Mouse (Mus musculus) heart, embryonic 14.5 days (tissue): Measurements from ENCODE around the gene Nkx2-5. TPM values are rescaled to one million over a fixed set of nuclear protein-coding genes. Genes with fewer than 3 reads are reported as not detected.
A peak's percentile ranks its signal among the peaks of the same experiment; 100 is the strongest.

ENCODE experiments used
- ATAC-seq: fragments of 200-750 bp; cut with Nextera tagmentation; 2 replicates; pipeline ENCODE4 v1.8.0; 2017; ENCODE audit warnings: low read depth, moderate TSS enrichment; ENCODE audit not compliant: insufficient number of reproducible peaks, insufficient read depth, low FRiP score
- H3K27ac ChIP-seq, 2 experiments: fragments of 200-500 bp in 1 of 2; fragments of 300-500 bp in 1 of 2; sonication (generic) in 1 of 2; replicated peaks in 1 of 2; 2 replicates each; pipeline ENCODE4 v1.5.1; 2012 to 2014; ENCODE audit warnings: low read depth in 2 of 2, low read length in 2 of 2, control low read depth in 1 of 2, mild to moderate bottlenecking in 1 of 2, mixed read lengths in 1 of 2; ENCODE audit not compliant: control insufficient read depth in 1 of 2, insufficient read depth in 1 of 2
- H3K27me3 ChIP-seq: fragments of 300-500 bp; sonication (generic); 2 replicates; pipeline ENCODE4 v1.6.1; 2014; ENCODE audit warnings: mild to moderate bottlenecking, low read length, control low read depth; ENCODE audit not compliant: control insufficient read depth, insufficient read depth
- H3K36me3 ChIP-seq: fragments of 300-500 bp; sonication (generic); 2 replicates; pipeline ENCODE4 v1.6.1; 2014; ENCODE audit warnings: mild to moderate bottlenecking, control low read depth, low read length, mixed read lengths; ENCODE audit not compliant: control insufficient read depth, insufficient read depth
- H3K4me1 ChIP-seq, 2 experiments: fragments of 200-500 bp in 1 of 2; fragments of 300-500 bp in 1 of 2; sonication (generic) in 1 of 2; 2 replicates each; pipeline ENCODE4 v1.6.1; 2012 to 2014; ENCODE audit warnings: low read length in 2 of 2, control low read depth in 1 of 2, mixed read lengths in 1 of 2; ENCODE audit not compliant: control insufficient read depth in 2 of 2, insufficient read depth in 2 of 2
- H3K4me2 ChIP-seq: fragments of 300-500 bp; sonication (generic); 2 replicates; pipeline ENCODE4 v1.6.1; 2014; ENCODE audit warnings: mild to moderate bottlenecking, low read length
- H3K4me3 ChIP-seq, 2 experiments: fragments of 200-500 bp in 1 of 2; fragments of 300-500 bp in 1 of 2; sonication (generic) in 1 of 2; 2 replicates each; pipeline ENCODE4 v1.5.1; 2012 to 2014; ENCODE audit warnings: low read length in 2 of 2, mild to moderate bottlenecking in 2 of 2, control low read depth in 1 of 2, low read depth in 1 of 2, moderate library complexity in 1 of 2; ENCODE audit not compliant: control insufficient read depth in 1 of 2, insufficient read depth in 1 of 2
- H3K9ac ChIP-seq: fragments of 300-500 bp; sonication (generic); 2 replicates; pipeline ENCODE4 v1.6.1; 2014; ENCODE audit warnings: mild to moderate bottlenecking, low read length
- H3K9me3 ChIP-seq: fragments of 300-500 bp; sonication (generic); 2 replicates; pipeline ENCODE4 v1.6.1; 2016; ENCODE audit warnings: low read length, control low read depth; ENCODE audit not compliant: control insufficient read depth
- WGBS: fragments of 180-500 bp; shearing (Covaris S2); extraction: QIAGEN DNeasy Blood & Tissue Kit; methylation state at CpG from one replicate; pipeline ENCODE4 v1.1.7; 2014; 5-methylcytosine and 5-hydroxymethylcytosine counted together
- polyA plus RNA-seq: library from polyadenylated mRNA; unstranded; fragments of >200 nt; fragmentation: Nextera tagmentation; extraction: Ambion mirVana; gene quantifications from 2 replicates; pipeline ENCODE4 v1.2.1, GENCODE M21; 2014

Nkx2-5 gene
- polyA plus RNA-seq, 1 experiment from 2014 or later = 177 TPM

- ATAC-seq = no peak
- H3K27me3 ChIP-seq = no peaks in the 10 kb centered on the region
- no peak overlapping the region for H3K27ac ChIP-seq
- peaks cover 9 to 14% of the 10 kb centered on the region in 2 experiments; a peak in 2 of 4 replicates for H3K4me1 ChIP-seq
- no peak overlapping the region for H3K9ac ChIP-seq
- no peak overlapping the region for H3K4me3 ChIP-seq
- no peaks in the 10 kb centered on the region for H3K9me3 ChIP-seq
- H3K36me3 ChIP-seq = no peaks in the 10 kb centered on the region
- H3K4me2 ChIP-seq = no peak overlapping the region
These were observed 27.0 kb downstream of the Nkx2-5 start for GRCm38 (mm10) chr17:26817776-26818175.

GRCm38 (mm10) chr17:26816810-26817209, 28.0 kb downstream of the Nkx2-5 start:
- Histone ChIP-seq H3K36me3 (no peaks in the 10 kb centered on the region), H3K9ac (no peak overlapping the region), H3K4me1 (peaks cover 9 to 14% of the 10 kb centered on the region in 2 experiments; a peak in 2 of 4 replicates), H3K27ac (no peak overlapping the region), H3K9me3 (no peaks in the 10 kb centered on the region), H3K27me3 (no peaks in the 10 kb centered on the region), H3K4me3 (no peak overlapping the region), H3K4me2 (no peak overlapping the region)
- 81% methylated on average over 6 of the region's 6 CpGs for WGBS
- no peak for ATAC-seq

GRCm38 (mm10) chr17:26813497-26813896, 31.3 kb downstream of the Nkx2-5 start:
- peaks cover 9 to 14% of the 10 kb centered on the region in 2 experiments; a peak in 2 of 4 replicates for H3K4me1 ChIP-seq
- H3K27ac ChIP-seq = peak overlapping the region in 1 of 2 experiments; percentile 55; a peak in 2 of 4 replicates
- H3K36me3 ChIP-seq = no peaks in the 10 kb centered on the region
- H3K4me3 ChIP-seq = no peak overlapping the region
- H3K27me3 ChIP-seq = no peaks in the 10 kb centered on the region
- peak; percentile 44; the same call in 1 of the 2 replicates for ATAC-seq
- H3K9me3 ChIP-seq = no peaks in the 10 kb centered on the region
- H3K4me2 ChIP-seq = peak overlapping the region; percentile 37; the same call in 1 of the 2 replicates
- H3K9ac ChIP-seq = no peak overlapping the region
- WGBS = 23% methylated on average over 9 of the region's 9 CpGs

GRCm38 (mm10) chr17:26812607-26813006, 32.2 kb downstream of the Nkx2-5 start:
- Histone ChIP-seq H3K9me3 (no peaks in the 10 kb centered on the region), H3K9ac (no peak overlapping the region), H3K4me1 (peaks cover 9 to 14% of the 10 kb centered on the region in 2 experiments; a peak in 2 of 4 replicates), H3K4me2 (no peak overlapping the region), H3K27me3 (no peaks in the 10 kb centered on the region), H3K27ac (peak overlapping the region in 1 of 2 experiments; percentile 55; a peak in 1 of 4 replicates), H3K36me3 (no peaks in the 10 kb centered on the region), H3K4me3 (no peak overlapping the region)
- ATAC-seq = no peak
- 91% methylated on average over 2 of the region's 2 CpGs for WGBS

GRCm38 (mm10) chr17:26802886-26803285, 41.9 kb downstream of the Nkx2-5 start:
- ATAC-seq = no peak
- 0 out of 2 replicates have a peak, but pooled peaks cover 2% of the 10 kb centered on the region for H3K9me3 ChIP-seq
- WGBS = 80% methylated on average over 3 of the region's 3 CpGs

GRCm38 (mm10) chr17:26797379-26798128, 47.3 kb downstream of the Nkx2-5 start:
- peak overlapping the region; percentile 26; the same call in 1 of the 2 replicates for H3K4me2 ChIP-seq

More at GRCm38 (mm10) chr17:26802886-26803285, 41.9 kb downstream of the Nkx2-5 start:
- Histone ChIP-seq H3K4me2 (no peak overlapping the region), H3K4me3 (no peak overlapping the region), H3K36me3 (no peaks in the 10 kb centered on the region), H3K9ac (no peak overlapping the region), H3K4me1 (peaks cover 0 to 1% of the 10 kb centered on the region in 2 experiments; a peak in 2 of 4 replicates), H3K27me3 (no peaks in the 10 kb centered on the region), H3K27ac (no peak overlapping the region)

GRCm38 (mm10) chr17:26795386-26795785, 49.4 kb downstream of the Nkx2-5 start:
- no peak for ATAC-seq
- no peaks in the 10 kb centered on the region for H3K27me3 ChIP-seq
- 58% methylated on average over 6 of the region's 7 CpGs for WGBS
- peaks cover 7 to 24% of the 10 kb centered on the region in 2 experiments for H3K4me1 ChIP-seq
- H3K9ac ChIP-seq = no peak overlapping the region
- H3K36me3 ChIP-seq = peaks cover 34% of the 10 kb centered on the region
- H3K9me3 ChIP-seq = no peaks in the 10 kb centered on the region
- H3K4me2 ChIP-seq = no peak overlapping the region
- H3K27ac ChIP-seq = no peak overlapping the region
- H3K4me3 ChIP-seq = no peak overlapping the region

More at GRCm38 (mm10) chr17:26797379-26798128, 47.3 kb downstream of the Nkx2-5 start:
- Histone ChIP-seq H3K9ac (0 out of 2 replicates have a peak overlapping the region, but pooled peaks have one; percentile 1), H3K27ac (peak overlapping the region; percentile 76 to 78), H3K4me1 (peaks cover 7 to 24% of the 10 kb centered on the region in 2 experiments), H3K36me3 (peaks cover 12% of the 10 kb centered on the region), H3K27me3 (no peaks in the 10 kb centered on the region), H3K9me3 (no peaks in the 10 kb centered on the region), H3K4me3 (no peak overlapping the region)
- peak; percentile 75; the same call in 1 of the 2 replicates for ATAC-seq
- 27% methylated on average over 6 of the region's 6 CpGs for WGBS
